Mouse (Mus musculus) adrenal gland, adult 18-20 months (tissue): ENCODE results near the gene Rell1. TPM values are rescaled to one million over a fixed set of nuclear protein-coding genes. Genes with fewer than 3 reads are reported as not detected.

Experiments
- DNase-seq, 2 experiments: peaks; one replicate each; pipeline ENCODE4 v3.0.0; 2021 to 2022; ENCODE audit warnings: low spot score in 2 of 2
- long read RNA-seq, 2 experiments: library from polyadenylated mRNA; stranded (forward); transcript quantifications; one replicate each; pipeline ENCODE4 v2.0.0; 2021
- total RNA-seq, 2 experiments: library from RNA; stranded (reverse); gene quantifications; 1 replicate in 1 of 2; 2 replicates in 1 of 2; pipeline ENCODE4 v1.2.3; 2021

Gene Rell1
- total RNA-seq, result 100 to 1,000 TPM in 1 of 2 experiments, 10 to 100 TPM in 1; 69.2 to 115 TPM
- long read RNA-seq, experiment 1, transcript Rell1-204 (7 exons, 3,241 nt), result major isoform, 58 of 72 reads
- long read RNA-seq, experiment 1, partial matches to known transcripts, result 5 of 72 reads
- long read RNA-seq, experiment 1, other reads (novel, unspliced or antisense), result 9 of 72 reads
- long read RNA-seq, experiment 2, transcript Rell1-204 (7 exons, 3,241 nt), result major isoform, 115 of 128 reads
- long read RNA-seq, experiment 2, partial matches to known transcripts, result 2 of 128 reads
- long read RNA-seq, experiment 2, other reads (novel, unspliced or antisense), result 11 of 128 reads

GRCm38 (mm10) chr5:63968443-63969415 is at the start of gene Rell1:
Rell1 (minus strand) TSS chr5:63968897.
- DNase-seq, result peak; percentile 100

GRCm38 (mm10) chr5:64012596-64013366 is 44.1 kb upstream of the Rell1 start:
- DNase-seq, result no peak

- DNase-seq, result no peak
Observed at GRCm38 (mm10) chr5:64006548-64006947, 37.9 kb upstream of the Rell1 start.

- DNase-seq, result no peak
Observed at GRCm38 (mm10) chr5:64003302-64003701, 34.6 kb upstream of the Rell1 start.

- no peak for DNase-seq
Observed at GRCm38 (mm10) chr5:63993865-63994264, 25.2 kb upstream of the Rell1 start.

- no peak for DNase-seq
Observed at GRCm38 (mm10) chr5:63990675-63991074, 22.0 kb upstream of the Rell1 start.

GRCm38 (mm10) chr5:63986337-63986736 is 17.6 kb upstream of the Rell1 start:
- DNase-seq, result no peak

GRCm38 (mm10) chr5:63982296-63982695 is 13.6 kb upstream of the Rell1 start:
- peak; percentile 33 to 47 for DNase-seq

GRCm38 (mm10) chr5:63970991-63971390 is 2.3 kb upstream of the Rell1 start:
- no peak for DNase-seq

GRCm38 (mm10) chr5:63970281-63970732 is 1.6 kb upstream of the Rell1 start:
- DNase-seq, result no peak

- DNase-seq, result no peak
Observed at GRCm38 (mm10) chr5:63969476-63970112, 897 bp upstream of the Rell1 start.

- peak in 1 of 2 experiments; percentile 51 for DNase-seq
Observed at GRCm38 (mm10) chr5:63967591-63968141, 1.0 kb downstream of the Rell1 start.

GRCm38 (mm10) chr5:63966379-63966778 is 2.3 kb downstream of the Rell1 start:
- no peak for DNase-seq

GRCm38 (mm10) chr5:63965946-63966345 is 2.8 kb downstream of the Rell1 start:
- DNase-seq, result no peak

GRCm38 (mm10) chr5:63964576-63964975 is 4.1 kb downstream of the Rell1 start:
- DNase-seq, result no peak

GRCm38 (mm10) chr5:63961726-63962125 is 7.0 kb downstream of the Rell1 start:
- DNase-seq, result no peak

GRCm38 (mm10) chr5:63960565-63960964 is 8.1 kb downstream of the Rell1 start:
- DNase-seq, result no peak

- DNase-seq, result no peak
Observed at GRCm38 (mm10) chr5:63958963-63959708, 9.6 kb downstream of the Rell1 start.

- no peak for DNase-seq
Observed at GRCm38 (mm10) chr5:63957607-63958006, 11.1 kb downstream of the Rell1 start.

GRCm38 (mm10) chr5:63956411-63956810 is 12.3 kb downstream of the Rell1 start:
- DNase-seq, result no peak
